Mouse (Mus musculus) adrenal gland, postnatal 10 days (tissue): ENCODE data around the gene Hist1h3g. TPM values are rescaled to one million over a fixed set of nuclear protein-coding genes. Genes with fewer than 3 reads are reported as not detected.
"Not testable (repeated sequence)": the region's sequence is repeated elsewhere in the genome, so short reads cannot be mapped to it uniquely, and the experiment has no call there.

Experiments
- DNase-seq: peaks from one replicate; pipeline ENCODE4 v3.0.0; 2021; ENCODE audit warnings: mixed read lengths
- total RNA-seq, 2 experiments: library from RNA; stranded (reverse); gene quantifications; 2 replicates each; pipeline ENCODE4 v1.2.3; 2021

Gene Hist1h3g
- total RNA-seq, 2 experiments from 2014 or later: 76.3 to 91.7 TPM

- DNase-seq: not testable (repeated sequence)
Measured at GRCm38 (mm10) chr13:23560699-23561098, 25.5 kb downstream of the Hist1h3g start.

GRCm38 (mm10) chr13:23561531-23561882 is 26.3 kb downstream of the Hist1h3g start:
- DNase-seq: not testable (repeated sequence)

GRCm38 (mm10) chr13:23561883-23562659 is 26.8 kb downstream of the Hist1h3g start, which contains the start of gene Hist1h3e:
Hist1h3e (minus strand) TSS chr13:23562369.
- DNase-seq: peak; percentile 94

- DNase-seq: peak; percentile 42
Measured at GRCm38 (mm10) chr13:23562699-23563462, 27.7 kb downstream of the Hist1h3g start.

GRCm38 (mm10) chr13:23564482-23564881 is 29.3 kb downstream of the Hist1h3g start:
- DNase-seq: no peak

GRCm38 (mm10) chr13:23570261-23571021 is 35.2 kb downstream of the Hist1h3g start:
- DNase-seq: not testable (repeated sequence)

- DNase-seq: peak; percentile 69
Measured at GRCm38 (mm10) chr13:23571022-23571503, 35.8 kb downstream of the Hist1h3g start, which contains the start of the genes Hist1h2ae and Hist1h2bg. Hist1h2ae (minus strand) TSS chr13:23571220. Hist1h2bg (plus strand) TSS chr13:23571396.

- not testable (repeated sequence) for DNase-seq
Measured at GRCm38 (mm10) chr13:23571504-23572217, 36.4 kb downstream of the Hist1h3g start.

GRCm38 (mm10) chr13:23572218-23573033 is 37.2 kb downstream of the Hist1h3g start:
- no peak for DNase-seq

- not testable (repeated sequence) for DNase-seq
Measured at GRCm38 (mm10) chr13:23573034-23573897, 38.0 kb downstream of the Hist1h3g start.

- peak; percentile 88 for DNase-seq
Measured at GRCm38 (mm10) chr13:23573898-23574524, 38.8 kb downstream of the Hist1h3g start, which contains the start of the genes Hist1h2bf and Hist1h2ad. Hist1h2bf (minus strand) TSS chr13:23574196. Hist1h2ad (plus strand) TSS chr13:23574381.

GRCm38 (mm10) chr13:23574546-23575170 is 39.4 kb downstream of the Hist1h3g start:
- not testable (repeated sequence) for DNase-seq

- peak; percentile 56 for DNase-seq
Measured at GRCm38 (mm10) chr13:23575271-23575851, 40.1 kb downstream of the Hist1h3g start, which contains the start of gene Hist1h3d. Hist1h3d (plus strand) TSS chr13:23575763.

GRCm38 (mm10) chr13:23575864-23576313 is 40.7 kb downstream of the Hist1h3g start:
- DNase-seq: not testable (repeated sequence)

- no peak for DNase-seq
Measured at GRCm38 (mm10) chr13:23576351-23576881, 41.2 kb downstream of the Hist1h3g start.

GRCm38 (mm10) chr13:23576906-23577639 is 41.9 kb downstream of the Hist1h3g start:
- no peak for DNase-seq

GRCm38 (mm10) chr13:23577835-23578234 is 42.6 kb downstream of the Hist1h3g start:
- DNase-seq: no peak
